Mouse (Mus musculus) left cerebral cortex, adult 18-20 months (tissue): Measurements from ENCODE around the gene Relt. TPM values are rescaled to one million over a fixed set of nuclear protein-coding genes. Genes with fewer than 3 reads are reported as not detected.

Experiments
- DNase-seq, 2 experiments: peaks; one replicate each; pipeline ENCODE4 v3.0.0; 2021 to 2022; ENCODE audit warnings: low spot score in 2 of 2, mixed read lengths in 1 of 2
- total RNA-seq, 2 experiments: library from RNA; stranded (reverse); gene quantifications; 2 replicates each; pipeline ENCODE4 v1.2.3; 2021

The Relt gene
- total RNA-seq, 2 experiments from 2014 or later, result 13.2 to 21.8 TPM

DNA sequence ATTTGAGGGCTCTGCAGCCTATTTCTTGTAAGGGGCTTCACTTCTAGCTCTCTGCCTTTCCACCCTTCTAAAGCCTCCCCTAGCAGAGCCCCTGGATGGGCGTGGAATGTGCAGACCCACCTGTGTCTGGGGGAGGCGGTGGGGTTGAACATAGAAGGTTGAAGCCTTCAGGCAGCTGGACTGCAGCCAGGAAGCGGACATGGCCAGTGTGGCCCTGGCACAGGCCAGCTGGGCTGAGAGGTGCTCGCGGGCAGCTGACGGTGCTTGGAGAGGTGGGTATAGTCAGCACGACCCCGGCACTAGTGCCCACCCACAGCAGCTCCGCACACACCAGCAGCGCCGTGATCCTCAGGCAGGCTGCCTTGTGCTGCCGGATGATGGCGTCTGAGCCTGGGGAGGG lies 13.0 kb upstream of the Relt start:
- DNase-seq, result no peak

DNA sequence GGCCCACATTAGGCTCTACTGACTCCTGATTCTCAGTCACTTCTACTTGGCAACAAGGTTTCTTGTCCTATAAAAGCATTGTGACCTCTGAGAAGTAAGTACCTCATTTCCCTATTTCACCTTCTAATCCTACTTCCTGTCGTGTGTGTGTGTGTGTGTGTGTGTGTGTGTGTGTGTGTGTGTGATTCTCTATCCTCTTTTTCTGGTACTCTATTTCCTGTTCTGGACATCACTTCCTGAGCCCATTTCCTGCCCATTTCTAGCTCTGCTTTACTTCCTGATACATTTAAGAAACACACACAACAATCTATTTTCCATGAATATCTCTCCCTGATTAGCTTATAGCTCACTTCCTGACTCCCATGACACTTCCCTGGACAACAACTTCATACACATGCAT lies 12.6 kb upstream of the Relt start:
- no peak for DNase-seq

- DNase-seq, result no peak
Measured at GRCm38 (mm10) chr7:100873197-100873596, 10.0 kb upstream of the Relt start.

DNA sequence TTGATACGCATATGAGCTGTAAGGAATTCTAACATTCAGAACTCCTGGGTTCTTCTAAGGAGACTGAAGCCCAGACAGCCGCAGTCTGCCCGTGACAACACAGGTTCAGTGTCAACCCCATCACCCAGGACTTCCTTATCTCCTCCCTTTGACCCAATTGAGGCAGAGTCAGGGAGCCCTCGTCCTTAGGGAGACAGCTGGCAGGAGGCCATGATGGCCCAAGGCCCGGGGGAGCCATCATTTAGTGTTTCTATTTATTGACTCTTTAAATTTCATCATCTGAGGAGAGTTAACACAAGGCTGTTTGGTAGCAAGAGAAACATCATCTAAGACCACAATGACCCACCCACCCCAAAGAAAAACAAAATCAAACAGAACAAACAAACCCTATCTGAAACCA lies 8.6 kb upstream of the Relt start:
- DNase-seq, result no peak

DNA sequence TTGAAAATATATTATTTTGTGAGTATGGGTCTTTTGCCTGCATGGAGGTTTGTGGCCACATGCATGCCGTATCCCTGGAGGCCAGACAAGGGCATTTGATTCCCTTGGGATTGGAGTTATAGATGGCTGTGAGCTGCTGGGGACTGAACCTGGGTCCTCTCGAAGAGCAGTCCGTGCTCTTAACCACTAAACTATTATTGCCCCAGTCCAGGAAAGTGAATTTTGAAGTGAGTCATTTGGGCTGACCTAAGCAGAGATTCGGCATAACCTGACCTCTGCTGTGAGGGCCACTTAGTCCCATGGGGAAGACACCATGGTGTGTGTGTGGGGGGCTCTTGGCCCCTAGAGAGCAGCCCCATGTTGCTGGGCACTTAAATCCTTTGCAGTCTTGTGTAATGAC lies 8.1 kb upstream of the Relt start:
- DNase-seq, result no peak

- DNase-seq, result no peak
Measured at GRCm38 (mm10) chr7:100869877-100870629, 6.8 kb upstream of the Relt start.

DNA sequence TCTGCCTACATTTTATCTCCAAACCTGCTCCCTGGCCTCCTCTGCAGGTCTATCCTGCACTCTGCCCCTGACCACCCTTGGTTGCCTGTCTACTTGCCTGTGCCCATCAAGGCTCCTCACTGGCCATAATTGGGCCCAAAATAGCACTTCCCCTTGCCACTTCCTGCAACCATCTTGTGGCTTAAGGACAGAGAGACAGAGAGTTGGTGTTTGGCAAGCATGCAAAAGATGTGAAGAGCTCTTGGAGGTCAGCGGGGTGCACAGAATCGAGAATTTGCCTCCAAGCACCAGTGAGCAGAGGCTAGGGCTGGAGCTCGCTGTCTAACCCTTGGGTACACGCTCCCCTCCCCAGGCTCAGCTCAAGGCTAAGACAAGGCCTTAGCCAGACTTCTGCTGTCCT lies 5.3 kb upstream of the Relt start:
- no peak for DNase-seq

DNA sequence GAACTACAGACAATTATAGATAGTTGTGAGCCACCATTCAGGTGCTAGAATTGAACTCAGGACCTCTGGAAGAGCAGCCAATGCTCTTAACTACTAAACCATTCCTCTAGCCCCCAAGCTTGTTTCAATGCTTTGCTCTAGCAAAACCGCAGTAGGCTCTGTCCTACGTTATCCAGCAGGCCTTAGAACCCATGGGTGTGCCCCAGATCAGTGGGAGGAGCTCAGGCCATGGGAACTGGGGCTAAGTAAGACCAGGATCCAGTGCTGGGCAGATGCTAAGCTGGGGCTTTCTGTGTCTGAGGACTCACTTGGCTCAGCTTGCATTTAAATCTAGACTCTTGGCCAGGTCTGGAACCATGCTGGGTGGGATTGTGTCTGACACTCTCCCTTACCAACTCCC lies 4.3 kb upstream of the Relt start:
- DNase-seq, result no peak

DNA sequence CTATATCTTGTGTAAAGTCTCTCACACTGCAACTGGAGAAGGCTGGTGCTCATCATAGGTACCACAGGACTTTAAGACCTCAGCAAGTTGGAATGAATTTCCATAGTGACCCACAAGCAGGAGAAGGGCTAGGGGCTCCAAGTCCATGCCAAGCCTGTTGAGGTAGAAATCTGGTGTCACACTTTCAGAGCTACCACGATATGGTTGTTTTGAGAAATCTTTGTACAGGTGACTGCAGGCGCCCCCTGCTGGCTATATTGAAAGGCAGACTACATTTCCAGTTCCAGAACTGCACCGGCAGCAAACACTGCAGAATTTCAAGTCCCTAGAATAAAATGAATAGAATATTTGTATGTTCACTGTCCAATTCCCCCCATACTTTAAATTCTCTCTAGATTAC lies 3.4 kb upstream of the Relt start:
- DNase-seq, result peak; percentile 79 to 83

DNA sequence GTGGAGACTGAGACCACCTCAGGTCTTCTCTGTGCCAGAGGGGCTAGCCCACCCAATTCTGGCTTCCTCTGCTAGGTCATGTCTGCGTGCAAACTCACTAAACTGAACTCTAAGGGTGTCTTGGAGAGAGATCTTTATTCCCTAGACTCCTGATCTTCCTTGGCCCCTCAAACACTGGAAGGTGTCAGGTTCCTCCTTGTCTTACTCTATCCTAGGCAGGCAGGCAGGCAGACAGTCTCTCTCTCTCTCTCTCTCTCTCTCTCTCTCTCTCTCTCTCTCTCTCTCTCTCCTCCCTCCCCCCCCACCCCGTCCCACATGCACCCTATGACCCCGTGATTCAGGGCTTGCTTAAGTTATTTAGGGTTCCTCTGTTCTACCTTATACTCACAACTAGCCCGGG lies 893 bp downstream of the Relt start:
- no peak for DNase-seq

DNA sequence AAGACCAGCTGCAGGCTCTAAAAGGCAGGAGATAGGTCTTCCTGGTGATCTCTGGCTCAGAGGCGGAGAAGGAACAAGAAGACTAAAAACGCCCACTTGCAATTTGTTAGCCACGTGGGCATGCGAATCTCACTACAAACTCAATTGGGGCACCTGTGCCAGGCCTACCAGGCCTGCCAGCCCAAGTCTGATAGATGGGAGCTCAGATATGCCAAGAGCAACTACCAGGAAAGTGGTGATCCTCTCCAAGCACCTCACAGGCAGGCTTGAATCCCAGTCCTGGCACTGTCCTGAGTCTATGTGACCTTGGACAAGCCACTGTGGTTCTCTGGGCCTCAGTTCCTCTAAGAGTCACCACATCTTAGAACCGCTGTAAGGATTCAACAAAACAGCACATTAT lies 2.0 kb downstream of the Relt start:
- DNase-seq, result no peak

DNA sequence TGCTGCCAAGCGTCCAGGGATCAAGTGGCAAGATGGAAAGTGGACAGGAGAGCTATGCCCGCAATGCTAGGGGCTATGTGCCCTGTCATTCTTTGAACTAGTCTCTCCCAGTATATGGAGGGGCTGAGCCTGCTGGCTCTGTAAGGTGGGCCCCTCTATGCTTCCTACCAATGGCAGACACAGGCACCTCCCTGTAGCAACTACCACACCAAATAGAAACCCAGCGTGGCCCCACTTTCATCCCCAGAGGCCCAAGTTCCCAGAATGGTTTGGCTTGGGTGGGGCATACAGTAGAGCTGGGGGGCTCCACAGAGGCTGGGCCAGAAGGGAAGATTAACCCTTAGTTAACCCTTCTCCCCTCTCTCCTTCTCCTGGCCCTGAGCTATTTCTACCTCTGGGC lies 2.8 kb downstream of the Relt start:
- no peak for DNase-seq

- DNase-seq, result no peak
Measured at GRCm38 (mm10) chr7:100855795-100856573, 7.3 kb downstream of the Relt start.

DNA sequence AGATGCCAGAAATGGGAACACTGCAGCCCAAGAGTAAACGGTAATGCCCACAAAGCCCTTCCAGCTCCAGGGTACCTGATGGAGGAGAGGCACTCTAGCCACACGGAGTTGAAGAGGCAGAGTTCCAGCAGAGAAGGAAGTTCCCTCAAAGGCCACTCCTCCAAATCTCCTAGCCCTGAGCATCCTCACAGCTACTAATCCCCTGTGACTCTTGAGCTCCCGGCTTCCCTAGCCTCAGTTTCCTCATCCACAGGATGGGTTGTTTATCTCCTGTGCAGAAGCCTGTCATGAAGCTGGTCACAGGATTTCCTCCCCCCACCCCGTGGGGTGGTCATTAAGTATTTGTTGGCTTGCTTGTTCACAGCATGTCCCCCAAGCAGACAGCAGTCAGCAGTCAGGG lies 7.9 kb downstream of the Relt start:
- DNase-seq, result no peak

DNA sequence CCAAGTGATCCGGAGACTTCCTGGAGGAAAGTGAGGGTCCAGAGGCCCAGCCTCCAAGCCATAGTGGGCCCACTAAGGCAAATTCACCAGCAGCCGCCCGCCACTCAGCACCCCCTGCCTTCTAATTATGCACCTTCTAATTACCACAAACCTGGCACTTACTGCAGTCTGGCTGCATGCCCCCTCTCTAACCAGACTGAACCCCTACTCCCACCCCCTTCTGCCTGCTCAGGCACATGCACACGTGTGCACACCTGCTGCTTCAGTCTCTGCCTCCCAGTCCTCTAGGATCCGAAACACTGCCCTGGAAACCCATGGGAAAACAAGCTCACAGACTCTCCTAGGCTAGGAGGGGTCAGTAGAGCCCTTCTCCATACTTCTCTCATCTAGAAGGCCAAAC lies 8.4 kb downstream of the Relt start:
- DNase-seq, result no peak

- no peak for DNase-seq
Measured at GRCm38 (mm10) chr7:100854137-100854814, 9.0 kb downstream of the Relt start.

DNA sequence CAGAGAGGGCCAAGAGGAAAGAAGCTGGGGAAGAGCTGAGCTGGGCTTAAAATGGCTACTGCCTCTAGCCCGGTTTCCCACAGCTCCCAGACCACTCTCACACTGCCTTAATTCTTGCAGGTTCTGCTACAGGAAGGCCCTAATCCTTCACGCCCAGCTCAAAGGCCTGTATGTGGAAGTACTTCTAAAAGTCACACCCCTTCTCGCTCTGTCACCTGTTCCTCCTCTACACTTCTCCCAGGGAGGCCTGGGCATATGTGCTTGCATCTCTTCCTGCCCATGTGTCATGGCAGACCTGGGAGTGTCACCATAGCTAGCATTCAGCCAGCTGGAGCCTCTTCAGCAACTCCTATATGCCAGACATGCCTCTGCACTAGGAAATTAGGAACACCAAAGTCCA lies 9.8 kb downstream of the Relt start:
- DNase-seq, result no peak

- no peak for DNase-seq
Measured at GRCm38 (mm10) chr7:100851481-100852356, 11.5 kb downstream of the Relt start.

DNA sequence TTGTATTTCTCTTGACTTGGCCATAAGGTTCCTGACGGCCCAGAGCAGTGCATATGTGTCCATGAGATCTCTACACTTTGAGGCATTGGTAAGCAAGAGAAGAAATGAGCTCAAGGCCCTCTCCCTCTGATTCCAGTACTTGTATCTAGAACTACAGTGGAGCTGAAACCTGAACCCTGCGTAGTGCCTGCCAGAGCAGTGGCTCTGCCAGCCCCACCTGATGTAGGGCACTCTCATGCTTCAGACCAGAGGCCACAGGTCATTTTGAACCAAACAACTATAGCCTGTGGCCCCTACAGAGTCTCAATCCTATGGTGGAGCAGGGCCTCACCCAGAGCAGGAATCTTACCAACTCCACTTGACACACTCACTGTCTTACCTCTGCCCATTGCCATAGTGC lies 13.7 kb downstream of the Relt start:
- DNase-seq, result no peak

GRCm38 (mm10) chr7:100848744-100849143 lies 14.5 kb downstream of the Relt start:
- DNase-seq, result peak; percentile 81 to 82

DNA sequence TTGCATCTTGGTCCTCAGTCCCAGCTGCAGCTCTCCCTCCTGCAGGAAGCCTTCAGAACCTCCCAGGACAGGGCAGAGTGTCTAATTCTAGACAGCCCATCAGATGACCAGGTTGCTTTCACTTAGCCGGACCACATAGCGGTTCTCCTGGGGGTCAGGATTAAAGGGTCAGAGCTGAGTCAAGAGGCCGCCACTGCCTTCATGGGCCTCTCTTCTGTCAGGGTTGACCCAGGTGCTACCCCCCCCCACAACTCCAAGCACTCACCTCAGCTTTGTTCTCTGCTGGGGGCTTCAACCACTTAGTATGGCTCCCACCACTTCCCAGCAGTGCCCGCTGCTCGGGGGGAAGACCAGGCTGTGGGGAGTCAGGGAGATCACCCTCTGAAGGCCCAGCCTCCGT lies 16.1 kb downstream of the Relt start:
- DNase-seq, result no peak
